27 mouse cellular contexts compared by ENCODE assay signal in the genomic region with DNA sequence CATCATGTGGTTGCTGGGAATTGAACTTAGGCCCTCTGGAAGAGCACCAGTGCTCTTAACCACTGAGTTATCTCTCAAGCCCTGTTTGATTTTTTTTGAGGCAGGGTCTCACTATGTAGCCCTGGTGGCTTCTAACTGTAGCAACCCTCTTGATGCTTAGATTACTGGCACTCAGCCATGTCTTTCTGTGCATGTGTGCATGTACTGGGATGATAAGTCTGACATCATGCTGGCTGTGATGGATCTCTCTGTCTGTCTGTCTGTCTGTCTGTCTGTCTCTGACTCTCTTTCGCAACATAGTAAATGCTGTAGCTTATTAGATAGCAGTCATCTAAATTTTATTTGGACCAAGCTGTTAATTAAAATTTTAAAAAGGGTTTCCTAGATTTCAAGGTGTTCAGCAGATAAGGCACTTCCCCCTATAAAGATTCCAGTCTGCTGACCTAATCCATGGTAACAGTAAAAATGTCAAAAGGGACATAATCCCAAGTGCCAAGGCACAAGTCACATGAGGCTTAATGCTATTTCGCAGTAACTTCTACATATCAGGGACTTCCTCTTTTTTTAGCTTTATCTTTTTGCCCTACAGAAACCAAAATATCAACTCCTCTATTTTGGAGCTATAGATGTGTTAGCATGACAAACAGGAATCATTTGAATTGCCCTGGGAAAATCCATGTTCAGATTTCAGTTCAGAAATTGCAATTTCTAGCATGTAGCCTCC.
DNase-seq lines count a peak whose midpoint lies in the region; ATAC-seq and TF ChIP-seq lines count a peak whose summit lies in the region.
"Had no signal": no experiment of that assay in that cellular context is flagged by ENCODE, and none has a peak within 500 bp of the region (broad histone marks: within the 10 kb centered on the region; RNA-seq: fewer than 3 reads in every experiment).

No protein-coding gene starts in this region.

- H3K27ac ChIP-seq in heart, embryonic 13.5 days (replicated peaks): 0 out of 2 replicates have a peak overlapping the region, but pooled peaks have one; percentile 26
- no peak overlapping the region for H3K27ac ChIP-seq in liver, postnatal 0 days (ENCODE audit: low read depth)
- H3K27ac ChIP-seq in midbrain, embryonic 15.5 days: no peak overlapping the region
- H3K27ac ChIP-seq: embryonic facial prominence, embryonic 10.5 days; hindbrain, embryonic 10.5 days; intestine, embryonic 15.5 days; limb, embryonic 12.5 days; midbrain, embryonic 10.5 days; neural tube, embryonic 15.5 days had no signal

- 0 out of 2 replicates have a peak, but pooled peaks have one; percentile 33 for TF ChIP-seq EP300 in liver, postnatal 0 days (IDR thresholded peaks at IDR 0.05; ENCODE audit: low read depth)

- H3K4me3 ChIP-seq in heart, embryonic 13.5 days: no peak overlapping the region
- no peak overlapping the region for H3K4me3 ChIP-seq in G1E (ENCODE audit: low read depth, low read length)
- no peak overlapping the region for H3K4me3 ChIP-seq in liver, postnatal 0 days (ENCODE audit: low read depth, low read length)
- H3K4me3 ChIP-seq in midbrain, embryonic 15.5 days: no peak overlapping the region
- H3K4me3 ChIP-seq: embryonic facial prominence, embryonic 10.5 days; hindbrain, embryonic 10.5 days; intestine, embryonic 15.5 days; limb, embryonic 12.5 days; midbrain, embryonic 10.5 days; neural tube, embryonic 15.5 days; stomach, embryonic 15.5 days had no signal

- no peak overlapping the region for H3K9ac ChIP-seq in heart, embryonic 13.5 days
- no peak overlapping the region for H3K9ac ChIP-seq in liver, postnatal 0 days (replicated peaks)
- no peak overlapping the region for H3K9ac ChIP-seq in midbrain, embryonic 15.5 days
- H3K9ac ChIP-seq: forebrain, postnatal 0 days; intestine, embryonic 15.5 days; limb, embryonic 12.5 days; neural tube, embryonic 15.5 days; stomach, embryonic 15.5 days had no signal

- 73% methylated on average over 2 of the region's 2 CpGs for WGBS in heart, embryonic 13.5 days
- 39% methylated on average over 2 of the region's 2 CpGs for WGBS in liver, postnatal 0 days (ENCODE audit: insufficient replicate concordance)
- 91% methylated on average over 2 of the region's 2 CpGs for WGBS in midbrain, embryonic 15.5 days

- no peaks in the 10 kb centered on the region for H3K27me3 ChIP-seq in heart, embryonic 13.5 days (replicated peaks)
- H3K27me3 ChIP-seq in G1E (ENCODE audit: insufficient read depth, low read length): no peaks in the 10 kb centered on the region
- no peaks in the 10 kb centered on the region for H3K27me3 ChIP-seq in liver, postnatal 0 days (ENCODE audit: insufficient read depth, low read length)
- H3K27me3 ChIP-seq in midbrain, embryonic 15.5 days (replicated peaks): no peaks in the 10 kb centered on the region
- H3K27me3 ChIP-seq: CH12.LX; intestine, embryonic 15.5 days; limb, embryonic 12.5 days; neural tube, embryonic 15.5 days; stomach, embryonic 15.5 days had no signal

- TF ChIP-seq POLR2A in brain, embryonic 14.5 days (IDR thresholded peaks at IDR 0.05; ENCODE audit: borderline replicate concordance, extremely low read depth, insufficient read depth, insufficient read length, poor library complexity, severe bottlenecking): no peak

- no peak overlapping the region for H3K4me2 ChIP-seq in heart, embryonic 13.5 days
- H3K4me2 ChIP-seq in liver, postnatal 0 days (ENCODE audit: low read depth, low read length): no peak overlapping the region
- no peak overlapping the region for H3K4me2 ChIP-seq in midbrain, embryonic 15.5 days
- H3K4me2 ChIP-seq: intestine, embryonic 15.5 days; limb, embryonic 12.5 days; neural tube, embryonic 15.5 days; stomach, embryonic 15.5 days had no signal

- ATAC-seq in heart, embryonic 13.5 days (ENCODE audit: extremely low read depth, insufficient number of reproducible peaks, low FRiP score, low TSS enrichment): no peak
- peak; percentile 70 for ATAC-seq in G1E (ENCODE audit: extremely low read depth, insufficient number of reproducible peaks, low FRiP score, poor library complexity, severe bottlenecking)
- ATAC-seq in liver, postnatal 0 days: peak; percentile 62
- no peak for ATAC-seq in midbrain, embryonic 15.5 days (replicated peaks)
- ATAC-seq: forebrain, postnatal 0 days; hindbrain, embryonic 16.5 days; intestine, embryonic 15.5 days had no signal

- no peak for DNase-seq in heart, adult 8-10 months (ENCODE audit: low spot score)
- no peak for DNase-seq in G1E (ENCODE audit: low spot score)
- peak; percentile 41 for DNase-seq in brain, embryonic 14.5 days (ENCODE audit: low read depth)
- DNase-seq in liver, postnatal 0 days: no peak
- DNase-seq in gastrocnemius, postnatal 10 days: no peak
- no peak for DNase-seq in neural tube, embryonic 10.5 days (ENCODE audit: extremely low spot score, low spot score)
- DNase-seq: adrenal gland, postnatal 14 days; B cell, adult 2 months; cerebellum, adult 11 months; cerebellum, adult 9-11 months; forebrain, postnatal 0 days; kidney, adult 8-10 months; kidney, postnatal 25 days; layer of hippocampus, postnatal 36 days; lung, adult 18-20 months; thymus, postnatal 36 days had no signal

- TF ChIP-seq CTCF in G1E (IDR thresholded peaks at IDR 0.05; ENCODE audit: low read depth, low read length): no peak
- no peak for TF ChIP-seq CTCF in brain, embryonic 14.5 days (IDR thresholded peaks at IDR 0.05; ENCODE audit: borderline replicate concordance, extremely low read depth, insufficient read depth, insufficient read length)
- TF ChIP-seq CTCF in liver, postnatal 0 days (IDR thresholded peaks at IDR 0.05; ENCODE audit: low read depth): no peak

- no peaks in the 10 kb centered on the region for H3K36me3 ChIP-seq in heart, embryonic 13.5 days
- H3K36me3 ChIP-seq in G1E (replicated peaks): no peaks in the 10 kb centered on the region
- H3K36me3 ChIP-seq in liver, postnatal 0 days (replicated peaks; ENCODE audit: insufficient read depth, low read length): no peaks in the 10 kb centered on the region
- H3K36me3 ChIP-seq in midbrain, embryonic 15.5 days (replicated peaks): no peaks in the 10 kb centered on the region
- H3K36me3 ChIP-seq: embryonic facial prominence, embryonic 10.5 days; hindbrain, embryonic 10.5 days; intestine, embryonic 15.5 days; limb, embryonic 12.5 days; midbrain, embryonic 10.5 days; neural tube, embryonic 15.5 days; stomach, embryonic 15.5 days had no signal

- no peaks in the 10 kb centered on the region for H3K9me3 ChIP-seq in heart, embryonic 13.5 days
- no peaks in the 10 kb centered on the region for H3K9me3 ChIP-seq in G1E (replicated peaks)
- H3K9me3 ChIP-seq in liver, postnatal 0 days (ENCODE audit: low read length): no peaks in the 10 kb centered on the region
- H3K9me3 ChIP-seq in midbrain, embryonic 15.5 days: no peaks in the 10 kb centered on the region
- H3K9me3 ChIP-seq: embryonic facial prominence, embryonic 10.5 days; hindbrain, embryonic 10.5 days; intestine, embryonic 15.5 days; limb, embryonic 12.5 days; midbrain, embryonic 10.5 days; neural tube, embryonic 15.5 days; stomach, embryonic 15.5 days had no signal

- peaks cover 43% of the 10 kb centered on the region for H3K4me1 ChIP-seq in heart, embryonic 13.5 days
- H3K4me1 ChIP-seq in G1E (ENCODE audit: insufficient read depth, low read depth, low read length): peaks cover 9% of the 10 kb centered on the region
- H3K4me1 ChIP-seq in liver, postnatal 0 days (ENCODE audit: insufficient read depth): 0 out of 2 replicates have a peak, but pooled peaks cover 4% of the 10 kb centered on the region
- H3K4me1 ChIP-seq in midbrain, embryonic 15.5 days: no peaks in the 10 kb centered on the region

Comparison
In these comparisons a context has a peak if more than half of its experiments do, and no peak if none do; other contexts are left out.
1. ATAC-seq: peak in G1E (single experiment) and liver, postnatal 0 days (single experiment); none in heart, embryonic 13.5 days (single experiment) and midbrain, embryonic 15.5 days (single experiment).